Mouse (Mus musculus) urinary bladder, postnatal 36 days (tissue): ENCODE measurements at regions not wholly inside any gene's neighbourhood (a gene's known extent, or its start where the extent isn't known, plus 50 kb on each side); places are given as distances from the start of the nearest gene placed in this dataset.

Source experiments
- DNase-seq, 2 experiments: peaks; one replicate each; pipeline ENCODE4 v3.0.0; 2022; ENCODE audit warnings: low spot score in 2 of 2, mixed read lengths in 1 of 2

DNA sequence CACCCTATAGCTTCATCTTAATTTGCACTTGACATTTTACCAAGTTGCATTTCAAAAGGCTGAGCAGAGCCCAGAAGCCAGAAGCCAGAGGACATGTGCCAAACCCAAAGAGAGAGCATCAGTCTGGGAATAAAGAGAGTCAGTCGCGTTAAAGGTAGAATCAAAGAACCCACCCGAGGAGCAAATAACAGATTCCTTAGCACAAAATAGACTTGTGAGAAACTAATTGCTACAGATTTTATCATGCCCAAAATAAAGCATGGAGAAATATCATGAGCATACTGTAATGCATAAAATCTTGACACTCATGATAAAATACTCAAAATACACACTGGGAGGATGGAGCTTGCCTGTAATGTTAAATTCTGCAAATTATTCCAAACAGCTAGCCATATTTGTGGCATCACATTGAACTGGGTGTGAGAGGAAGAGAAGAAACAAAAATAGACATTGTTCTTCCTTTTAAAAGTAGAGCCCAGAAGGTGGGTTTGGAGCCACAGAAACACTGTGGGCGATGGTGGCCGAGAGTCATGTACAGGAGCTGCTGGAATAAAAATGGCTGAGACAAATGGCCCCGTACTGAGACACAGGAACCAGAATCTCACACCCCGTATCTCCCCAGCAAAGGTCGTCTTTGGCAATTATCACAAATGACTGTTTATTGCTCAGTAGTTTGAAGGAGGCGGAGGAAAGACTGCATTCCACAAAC, 317.2 kb downstream of the Klf6 start:
- no peak for DNase-seq

DNA sequence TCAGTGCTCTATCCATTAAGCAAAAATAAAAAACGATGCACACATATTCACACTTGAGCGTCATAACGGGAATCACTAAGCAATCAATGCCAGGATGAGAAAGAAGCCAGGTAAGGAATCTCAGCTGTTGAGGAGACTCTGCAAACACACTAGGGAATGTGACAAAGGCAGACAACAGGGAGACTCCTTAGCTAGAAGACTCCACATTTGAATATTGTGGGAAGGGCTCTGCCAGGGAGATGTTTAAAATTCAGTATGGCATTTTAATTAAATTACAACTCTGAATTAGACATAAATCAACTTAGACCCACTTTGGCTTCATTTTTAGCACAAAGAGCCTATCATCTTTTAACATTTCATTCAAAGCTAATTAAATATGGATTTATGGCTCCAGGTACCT, 327.9 kb downstream of the Klf6 start:
- DNase-seq = no peak

- DNase-seq = peak in 1 of 2 experiments; percentile 13
Observed at GRCm38 (mm10) chr13:6189566-6189965, 328.3 kb downstream of the Klf6 start.

- DNase-seq = no peak
Observed at GRCm38 (mm10) chr13:6191186-6191914, 330.1 kb downstream of the Klf6 start.

DNA sequence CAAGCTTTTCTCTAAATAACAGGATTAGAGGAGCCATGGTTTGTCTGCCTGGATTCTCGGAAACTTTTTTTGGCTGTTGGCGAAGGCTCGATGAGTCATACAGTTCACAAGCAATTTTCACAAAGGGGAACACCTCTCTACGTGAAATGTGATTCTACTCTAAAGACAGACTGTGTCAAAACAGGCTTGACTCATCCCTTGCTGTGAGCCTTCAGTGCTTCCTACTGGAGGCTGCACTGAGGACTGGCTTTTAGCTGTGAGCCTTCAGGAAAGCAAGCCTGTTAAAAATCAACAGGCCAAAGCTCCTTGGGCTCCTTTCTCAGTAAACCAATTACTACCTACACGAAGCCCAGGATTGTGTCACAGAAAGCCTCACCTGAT, 330.6 kb downstream of the Klf6 start:
- DNase-seq = peak in 1 of 2 experiments; percentile 26

GRCm38 (mm10) chr13:6196690-6197089, 335.4 kb downstream of the Klf6 start:
- DNase-seq = no peak

DNA sequence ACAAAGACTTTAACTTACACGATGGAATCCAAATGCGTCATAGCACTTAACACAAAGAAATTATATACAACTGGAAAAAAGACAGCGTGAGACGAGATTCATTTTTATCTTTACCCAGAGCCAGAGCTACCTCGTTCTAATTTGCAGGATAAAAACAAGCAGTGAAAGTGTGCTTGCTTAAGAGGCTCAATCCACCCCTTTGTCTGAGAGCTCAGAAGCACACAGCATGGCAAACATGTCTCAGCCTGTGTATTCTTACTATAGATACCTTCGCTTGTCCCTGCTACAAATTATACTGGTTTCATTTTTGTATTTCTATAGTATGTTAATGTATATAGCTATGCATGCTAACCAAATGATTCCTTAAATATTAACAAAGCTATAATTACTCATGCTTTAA, 337.8 kb downstream of the Klf6 start:
- DNase-seq = no peak

- no peak for DNase-seq
Observed at GRCm38 (mm10) chr13:6201516-6201915, 340.2 kb downstream of the Klf6 start.

GRCm38 (mm10) chr13:6204801-6205200, 343.1 kb upstream of the Pitrm1 start:
- DNase-seq = no peak

DNA sequence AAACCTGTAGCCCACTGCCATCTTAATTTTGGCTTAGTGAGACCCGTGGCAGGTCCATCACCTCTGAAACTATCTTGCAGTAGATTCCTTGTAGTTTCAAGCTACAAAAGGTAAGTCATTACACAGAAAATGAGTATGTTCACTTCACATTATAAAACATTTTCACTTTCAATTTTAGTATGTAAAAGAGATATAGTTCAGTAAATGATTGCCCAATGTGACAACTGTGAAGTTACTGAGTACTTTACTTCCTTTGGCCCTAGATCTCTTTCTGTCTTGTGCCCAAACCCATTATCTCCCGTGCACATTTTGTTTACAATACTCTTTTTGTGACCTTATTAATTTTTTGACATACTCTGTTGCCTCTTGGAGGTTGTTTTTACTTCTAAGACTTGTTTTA, 335.4 kb upstream of the Pitrm1 start:
- DNase-seq = no peak

- DNase-seq = no peak
Observed at GRCm38 (mm10) chr13:6214189-6214588, 333.8 kb upstream of the Pitrm1 start.

- no peak for DNase-seq
Observed at GRCm38 (mm10) chr13:6226087-6226643, 321.8 kb upstream of the Pitrm1 start.

DNA sequence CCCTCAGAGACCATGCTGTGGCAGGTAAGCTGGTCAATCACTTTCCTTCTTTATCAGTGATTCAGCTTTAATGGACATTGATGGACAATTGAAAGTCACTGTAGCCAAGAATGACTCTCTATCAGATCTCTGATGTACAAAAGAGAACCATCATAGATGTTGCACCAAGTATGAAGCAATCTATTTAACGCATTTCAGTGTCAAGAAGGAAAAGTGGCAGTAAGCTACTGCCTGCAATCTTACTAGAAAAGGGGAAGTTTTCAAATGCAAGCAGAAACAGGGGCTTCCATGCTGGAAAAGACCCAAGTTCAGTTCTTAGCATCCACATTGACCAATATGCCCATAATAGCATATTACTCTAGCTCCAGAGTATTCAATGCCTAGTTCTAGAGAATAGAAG, 319.7 kb upstream of the Pitrm1 start:
- no peak for DNase-seq

DNA sequence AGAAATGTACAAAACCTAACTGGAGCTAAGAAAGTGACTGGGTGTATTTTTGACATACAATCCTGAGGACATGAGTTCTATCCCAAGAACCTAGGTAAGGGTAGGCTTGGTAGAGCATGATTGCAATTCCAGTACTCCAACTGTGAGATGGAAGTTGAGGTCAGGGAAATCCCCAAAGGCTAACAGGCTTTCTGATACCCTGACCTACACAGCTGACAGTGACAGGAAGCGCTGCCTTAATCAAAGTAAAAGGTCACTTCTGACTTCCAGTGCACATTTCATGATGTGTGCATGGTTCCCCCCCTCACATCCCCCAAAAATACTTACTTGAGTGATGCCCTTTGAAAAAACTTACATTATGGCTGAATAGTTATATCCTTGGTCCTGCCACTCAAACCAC, 312.6 kb upstream of the Pitrm1 start:
- DNase-seq = no peak

- peak in 1 of 2 experiments; percentile 2 for DNase-seq
Observed at GRCm38 (mm10) chr13:6236503-6236902, 311.4 kb upstream of the Pitrm1 start.

DNA sequence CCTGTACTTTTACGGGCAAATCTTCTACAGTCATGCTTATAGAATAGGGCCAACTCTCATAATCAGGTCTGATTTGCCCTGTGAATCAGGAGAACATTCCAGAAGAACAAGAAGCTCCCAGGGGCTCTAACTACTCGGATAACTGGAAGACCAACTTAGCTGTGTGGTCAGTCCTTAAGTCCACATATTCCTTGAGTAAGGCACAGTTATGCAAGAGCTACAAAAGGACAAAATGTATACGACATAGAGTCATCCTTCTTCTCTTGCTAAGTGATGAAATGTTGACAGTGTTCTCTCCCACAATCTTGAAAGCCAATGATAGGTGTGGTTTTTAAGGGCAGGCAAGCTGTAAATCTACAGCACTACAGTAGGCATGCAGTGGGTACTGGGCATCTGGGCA, 310.7 kb upstream of the Pitrm1 start:
- no peak for DNase-seq

GRCm38 (mm10) chr13:6240855-6241254, 307.1 kb upstream of the Pitrm1 start:
- DNase-seq = no peak

DNA sequence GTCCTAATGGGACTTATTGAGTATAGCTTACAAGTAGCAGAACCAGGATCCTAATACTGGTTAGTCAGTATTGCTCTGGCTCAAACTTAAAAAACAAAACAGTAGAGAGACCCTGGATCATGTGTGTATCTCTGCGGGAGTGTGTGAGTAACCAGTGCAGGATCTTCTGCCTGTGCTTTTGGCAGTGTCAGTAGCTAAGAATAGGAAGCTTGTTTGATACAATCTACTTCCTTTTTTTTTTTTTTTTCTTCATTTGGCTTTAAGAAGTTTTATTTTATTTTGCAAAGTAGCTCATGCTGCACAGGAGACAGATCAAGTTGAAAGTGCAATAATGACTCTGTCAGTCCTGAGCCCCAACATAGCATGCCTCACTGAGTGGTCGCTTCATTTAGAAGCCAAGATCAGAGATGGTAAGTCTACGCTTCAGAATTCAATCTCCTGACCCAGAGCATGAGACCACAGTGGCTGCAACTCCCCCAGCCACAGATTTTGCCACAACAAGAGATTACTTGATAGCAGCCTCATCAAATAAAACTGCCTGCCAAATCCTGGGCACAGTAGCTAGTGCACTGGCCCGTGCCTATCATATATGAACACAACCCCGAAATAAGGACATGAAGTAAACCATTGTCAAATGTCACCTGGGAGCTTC, 306.4 kb upstream of the Pitrm1 start:
- no peak for DNase-seq

DNA sequence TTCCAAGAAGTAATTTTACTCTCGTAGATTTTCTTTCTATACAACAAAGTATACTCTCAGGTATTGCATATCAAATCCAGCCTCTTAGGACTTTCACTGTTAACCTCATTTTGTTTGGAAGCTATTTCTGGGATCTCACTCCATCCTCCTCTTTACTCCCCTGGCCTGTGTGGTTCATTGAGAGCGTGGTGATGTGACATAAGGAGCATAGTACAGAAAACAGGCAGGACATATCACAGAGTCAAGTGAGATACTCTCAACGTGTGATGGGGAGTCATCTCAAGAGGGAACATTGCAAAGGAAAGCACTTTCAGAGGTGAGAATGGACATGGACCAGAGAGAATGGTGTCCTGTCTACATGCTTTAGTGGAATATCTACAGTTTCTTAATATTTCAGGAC, 297.8 kb upstream of the Pitrm1 start:
- no peak for DNase-seq

DNA sequence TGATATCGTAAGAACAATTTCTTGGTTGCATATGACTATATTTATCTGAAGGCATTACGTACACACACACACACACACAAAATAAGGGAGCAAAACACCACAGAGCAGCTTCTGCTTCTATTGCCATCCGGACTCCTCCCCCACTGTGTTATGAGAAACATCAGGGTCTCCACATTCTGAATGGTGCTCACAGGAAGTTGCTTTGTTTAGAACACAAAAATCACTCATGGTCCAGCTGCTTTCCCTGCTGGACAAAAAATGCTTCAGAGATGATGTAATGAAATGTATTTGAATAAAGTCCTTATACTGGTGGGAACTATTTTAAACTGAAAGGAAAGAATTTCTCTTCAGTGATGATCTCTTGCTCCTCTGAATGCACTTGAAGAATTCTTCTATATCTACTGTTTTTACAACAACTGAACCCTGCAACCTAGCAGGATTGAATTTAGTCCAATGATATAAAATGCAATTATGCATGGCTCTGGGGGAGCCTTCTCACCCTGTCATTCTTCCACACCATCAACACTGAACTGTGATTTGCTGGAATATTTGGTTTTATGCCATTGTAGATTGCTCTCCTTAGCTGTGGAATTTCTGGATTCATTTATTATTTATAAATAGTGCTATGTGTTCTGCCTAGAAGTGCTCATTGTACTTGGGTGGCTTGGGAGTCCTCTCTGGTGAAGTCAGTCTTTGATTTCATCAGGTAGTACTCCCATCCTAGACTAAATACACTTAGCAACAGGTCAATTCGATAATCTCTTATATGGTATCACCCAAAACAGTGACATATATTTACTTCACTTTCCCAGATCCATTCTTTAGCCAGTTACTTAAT, 296.7 kb upstream of the Pitrm1 start:
- DNase-seq = no peak

- no peak for DNase-seq
Observed at GRCm38 (mm10) chr13:6252100-6252499, 295.8 kb upstream of the Pitrm1 start.

- DNase-seq = no peak
Observed at GRCm38 (mm10) chr13:6255303-6255702, 292.6 kb upstream of the Pitrm1 start.
